Mouse (Mus musculus) urinary bladder, postnatal 36 days (tissue): Measurements from ENCODE around the gene Clmn.

Experiments used
- DNase-seq, 2 experiments: peaks; one replicate each; pipeline ENCODE4 v3.0.0; 2022; ENCODE audit warnings: low spot score in 2 of 2, mixed read lengths in 1 of 2

Gene Clmn

DNA sequence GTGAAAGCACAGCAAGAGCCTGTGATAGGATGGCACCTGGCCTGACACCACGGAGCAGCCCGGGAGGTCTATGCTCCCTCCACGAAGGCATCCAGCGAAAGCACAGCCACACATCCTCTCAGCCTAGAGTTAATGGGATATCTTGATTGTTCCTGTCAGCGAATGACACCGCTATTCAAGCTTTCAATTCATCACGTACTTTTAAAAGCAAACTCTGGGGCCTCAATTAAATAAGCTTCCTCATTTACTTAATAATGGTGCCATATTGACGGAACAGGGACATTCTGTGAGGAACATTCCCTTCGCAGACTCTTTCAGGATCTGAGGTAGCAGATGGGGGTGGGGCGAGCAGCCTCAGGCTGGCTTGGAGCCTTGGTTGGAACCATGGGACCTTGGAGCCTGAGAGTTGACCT is 14.7 kb upstream of the Clmn start:
- DNase-seq: no peak

DNA sequence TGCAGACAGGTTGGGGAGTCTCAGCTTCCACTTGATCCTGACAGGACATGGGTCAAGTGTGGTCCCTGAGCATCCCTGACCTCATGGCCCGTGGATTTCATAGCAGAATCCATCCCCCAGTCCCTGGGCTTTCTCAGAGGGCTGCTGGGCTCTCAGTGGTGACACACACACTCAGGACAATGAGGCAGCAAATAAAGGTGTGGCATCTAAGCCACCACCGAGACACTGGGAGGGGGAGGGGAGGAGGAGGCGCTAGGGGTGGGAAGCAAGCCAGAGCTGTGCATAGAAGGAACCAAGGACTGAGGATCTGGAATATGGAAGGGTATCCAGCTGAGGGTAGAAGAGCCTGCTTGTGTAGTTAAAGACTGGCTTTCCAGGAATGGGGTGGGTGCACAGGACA is 11.2 kb upstream of the Clmn start:
- DNase-seq: no peak

DNA sequence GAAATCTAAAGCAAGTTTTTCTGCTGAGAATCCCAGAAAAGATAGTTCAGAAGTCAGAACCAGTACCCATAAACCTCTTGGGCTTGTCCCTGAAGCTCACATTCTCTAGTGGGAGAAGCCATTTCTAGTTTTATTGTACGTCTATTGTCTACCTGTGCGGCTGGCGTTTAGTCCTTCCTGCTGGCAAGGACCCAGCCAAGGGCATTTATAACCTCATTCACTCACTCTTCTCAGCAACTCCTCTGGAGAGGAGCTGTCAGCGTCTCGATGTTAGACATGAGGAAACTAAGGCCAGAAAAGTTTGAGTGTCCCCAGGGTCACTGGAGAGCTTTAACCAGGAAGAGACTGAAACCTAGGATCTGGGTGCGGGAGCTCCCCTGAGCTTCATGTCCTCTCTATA is 7.1 kb upstream of the Clmn start:
- no peak for DNase-seq

DNA sequence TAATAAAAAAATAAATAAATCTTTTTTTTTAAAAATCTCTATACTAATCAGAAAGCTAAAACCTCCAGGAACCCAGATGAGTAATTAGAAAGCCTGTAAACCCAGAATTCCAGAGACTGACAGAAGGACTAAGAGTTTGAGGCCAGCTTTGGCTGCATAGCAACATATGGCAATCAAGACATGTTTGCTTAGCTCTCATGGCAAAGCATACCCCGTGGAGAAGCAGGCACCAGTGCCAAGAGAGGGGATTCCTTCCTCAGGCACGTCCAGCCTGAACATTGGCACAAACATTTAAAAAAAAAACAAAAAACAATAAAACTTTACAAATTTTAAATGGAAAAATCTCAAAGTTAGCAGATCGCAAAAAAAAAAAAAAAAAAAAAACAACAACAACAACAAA is 4.9 kb upstream of the Clmn start:
- no peak for DNase-seq

DNA sequence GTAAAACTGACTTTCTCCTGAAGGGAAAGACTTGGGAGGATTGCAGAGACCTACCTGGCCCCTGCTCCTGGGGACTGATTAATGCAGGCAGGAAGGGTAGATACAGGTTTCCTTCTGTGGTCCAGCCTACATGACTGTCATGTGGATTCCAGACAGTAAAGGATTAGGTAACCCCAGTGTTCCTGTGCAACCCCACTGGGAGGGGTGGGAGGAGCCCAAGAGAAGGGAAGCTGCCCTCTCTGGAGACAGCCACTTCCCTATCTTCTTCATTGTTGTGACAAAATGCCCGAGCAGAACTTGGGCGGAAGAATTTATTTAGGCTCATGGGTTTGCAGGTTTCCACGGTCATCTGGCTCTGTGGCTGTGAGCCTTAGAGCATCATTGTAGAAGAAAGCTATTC is 3.6 kb upstream of the Clmn start:
- DNase-seq: no peak

DNA sequence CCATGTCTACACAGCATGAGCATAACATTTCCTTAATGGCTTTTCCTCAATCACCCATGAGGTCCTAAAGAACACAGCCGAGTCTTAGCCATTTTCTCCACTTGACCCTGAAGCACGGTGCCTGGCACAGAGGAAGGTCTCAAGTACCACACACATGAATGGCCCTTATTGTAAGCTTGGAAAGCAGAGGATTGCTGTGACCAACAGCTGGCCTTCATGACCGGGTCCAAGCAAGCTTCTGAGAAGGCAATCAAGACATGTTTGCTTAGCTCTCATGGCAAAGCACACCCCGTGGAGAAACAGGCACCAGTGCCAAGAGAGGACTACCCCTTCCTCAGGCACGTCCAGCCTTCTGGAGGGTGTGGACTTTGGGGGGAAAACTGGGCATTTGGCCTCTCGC is 3.0 kb upstream of the Clmn start:
- DNase-seq: no peak

DNA sequence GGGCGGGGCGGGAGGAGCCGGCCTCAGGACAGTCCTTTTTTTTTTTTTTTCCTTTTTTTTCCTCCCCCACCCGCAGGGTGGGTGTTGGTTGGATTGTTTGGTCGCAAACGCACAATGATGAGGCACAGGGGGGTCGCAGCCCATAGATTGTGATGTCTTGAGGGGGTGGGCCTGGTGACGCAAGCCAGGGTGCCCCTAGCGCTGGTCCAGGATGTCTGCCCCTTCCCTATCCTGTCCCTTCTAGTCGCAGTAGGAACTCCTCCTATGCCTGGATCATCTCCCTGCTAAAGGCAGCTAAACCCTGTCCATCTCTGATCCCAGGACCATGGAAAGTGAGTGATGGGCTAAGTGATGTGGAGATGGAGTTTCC is 275 bp upstream of the Clmn start:
- no peak for DNase-seq

DNA sequence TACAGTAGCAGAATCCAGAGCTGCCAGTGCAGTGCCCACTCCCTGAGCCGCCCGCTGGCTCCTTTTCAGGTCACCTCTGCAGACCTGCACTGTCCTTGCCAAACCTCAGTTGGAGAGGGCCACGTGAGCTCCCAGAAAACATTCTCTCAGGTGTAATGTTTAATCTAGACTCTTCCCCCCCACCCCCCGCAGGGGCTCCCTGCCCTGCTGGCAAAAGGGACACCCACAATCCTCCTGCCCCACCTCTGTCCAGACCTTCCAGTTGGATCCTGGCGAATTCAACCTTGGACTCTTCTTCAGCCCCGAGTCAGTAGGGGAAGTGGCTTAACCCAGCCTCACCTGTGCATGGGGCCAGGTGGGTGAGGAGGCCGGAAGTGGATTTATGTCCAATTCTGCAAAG is 1.2 kb downstream of the Clmn start:
- no peak for DNase-seq

DNA sequence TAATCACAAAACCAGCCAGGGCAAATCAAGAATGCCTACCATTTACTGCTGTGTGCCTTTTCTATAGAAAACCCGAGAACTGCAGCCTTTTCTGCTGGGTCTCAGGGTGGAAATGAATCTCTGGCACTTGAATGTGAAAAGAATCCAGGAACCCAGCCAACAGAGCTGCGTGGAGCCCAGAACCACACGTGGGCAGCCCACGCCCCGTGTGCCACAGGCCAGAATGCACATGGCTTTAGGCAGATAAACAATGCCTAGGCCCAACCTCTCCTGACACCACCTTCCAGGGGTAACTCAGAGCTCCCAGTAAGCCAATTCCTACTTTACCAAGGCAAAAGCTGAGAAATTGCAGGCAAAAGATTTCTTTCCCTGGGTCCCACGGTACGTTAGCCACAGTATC is 5.7 kb downstream of the Clmn start:
- DNase-seq: no peak

DNA sequence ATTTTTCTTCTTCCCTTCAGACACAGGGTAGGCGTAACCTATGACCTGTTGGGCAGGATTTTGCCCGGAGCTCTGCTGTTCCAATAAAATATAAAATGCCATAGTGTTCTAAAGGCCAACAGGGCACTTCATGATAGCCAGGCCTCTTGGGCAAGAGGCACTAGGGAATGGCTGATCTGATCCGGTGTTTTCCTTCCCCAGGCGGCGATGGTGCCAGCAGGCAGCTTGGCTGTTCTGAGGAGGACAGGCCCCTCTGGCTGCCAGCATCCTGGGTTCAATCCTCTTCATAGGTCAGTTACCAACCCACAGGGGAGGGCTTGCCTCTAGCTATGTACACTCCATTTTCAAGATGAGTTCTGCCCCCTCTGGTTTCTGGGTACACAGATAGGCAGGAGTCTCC is 6.1 kb downstream of the Clmn start:
- DNase-seq: peak in 1 of 2 experiments; percentile 65

DNA sequence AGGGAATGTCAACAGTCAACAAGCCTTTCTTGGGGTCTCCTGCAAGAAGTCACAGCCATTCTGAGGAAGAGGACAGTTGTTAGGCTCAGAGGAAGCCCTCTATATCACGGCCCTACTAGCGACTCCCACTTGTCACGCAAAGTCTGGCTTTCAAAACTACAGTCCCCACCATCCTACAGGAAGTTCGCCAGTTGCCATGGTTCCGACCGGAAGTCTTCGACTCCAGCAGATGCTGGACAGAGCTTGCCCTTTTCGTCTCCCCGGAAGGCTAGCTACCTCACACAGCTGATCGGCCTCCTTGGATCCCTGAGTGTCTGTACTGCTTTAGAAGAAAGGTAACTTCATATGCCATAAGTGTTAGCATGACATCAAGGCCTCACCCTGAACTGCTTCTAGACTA is 7.3 kb downstream of the Clmn start:
- no peak for DNase-seq

DNA sequence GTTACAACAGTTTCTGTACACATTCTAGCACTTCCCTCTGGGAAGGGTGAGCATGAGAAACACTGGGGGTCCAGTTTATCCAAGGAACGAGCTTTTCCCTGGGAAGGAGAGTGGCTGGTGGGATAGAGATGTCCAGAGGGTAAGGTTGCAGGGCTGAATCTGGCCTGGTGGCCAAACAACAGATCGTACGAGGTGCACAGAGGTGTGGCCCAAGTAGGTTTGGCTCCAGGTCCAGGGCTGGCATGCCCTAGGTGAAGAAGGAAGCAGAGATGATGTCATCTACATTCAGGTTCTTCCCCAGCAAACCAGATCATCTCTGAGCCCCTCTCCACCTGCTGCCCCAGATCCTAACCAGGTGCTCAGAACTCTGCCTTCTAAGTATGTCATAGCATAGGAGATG is 8.3 kb downstream of the Clmn start:
- no peak for DNase-seq

DNA sequence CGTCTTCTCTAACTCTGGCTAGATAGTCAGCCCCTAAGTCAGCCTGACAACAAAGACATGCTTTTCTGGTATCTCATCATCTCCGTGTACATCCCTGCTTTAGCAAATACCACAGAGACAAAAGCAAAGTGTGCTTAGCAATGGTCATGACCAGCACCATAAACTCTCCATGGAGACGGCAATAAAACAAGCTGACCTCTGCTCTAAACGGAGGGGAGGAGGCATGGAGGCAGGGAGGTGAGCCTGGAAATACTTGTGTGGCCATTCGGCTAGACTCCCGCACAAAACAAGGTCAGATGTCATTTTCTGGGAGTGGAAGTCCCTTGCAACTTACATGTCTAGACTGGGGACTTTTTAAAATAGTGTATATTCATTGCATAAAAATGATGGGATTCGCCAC is 9.3 kb downstream of the Clmn start:
- DNase-seq: no peak

DNA sequence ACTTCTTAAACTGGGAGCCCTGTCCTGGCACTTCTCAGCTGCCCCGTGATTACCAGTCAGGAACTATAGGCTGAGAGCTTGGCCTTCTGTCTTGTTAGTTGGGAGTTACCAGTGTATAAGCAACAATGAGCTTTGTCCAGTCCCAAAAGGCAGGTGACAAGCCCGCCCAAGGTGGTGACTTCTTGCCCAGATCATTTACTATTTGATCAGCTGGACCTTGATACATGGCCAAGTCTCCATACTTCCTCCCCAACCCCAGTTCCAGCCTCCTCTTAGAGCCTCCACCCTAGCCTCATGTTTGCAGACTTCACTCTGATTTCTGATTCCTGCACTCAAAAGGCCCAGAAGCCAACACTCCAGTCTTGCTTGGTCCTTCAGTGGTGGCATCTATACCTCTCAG is 10.1 kb downstream of the Clmn start:
- DNase-seq: no peak

DNA sequence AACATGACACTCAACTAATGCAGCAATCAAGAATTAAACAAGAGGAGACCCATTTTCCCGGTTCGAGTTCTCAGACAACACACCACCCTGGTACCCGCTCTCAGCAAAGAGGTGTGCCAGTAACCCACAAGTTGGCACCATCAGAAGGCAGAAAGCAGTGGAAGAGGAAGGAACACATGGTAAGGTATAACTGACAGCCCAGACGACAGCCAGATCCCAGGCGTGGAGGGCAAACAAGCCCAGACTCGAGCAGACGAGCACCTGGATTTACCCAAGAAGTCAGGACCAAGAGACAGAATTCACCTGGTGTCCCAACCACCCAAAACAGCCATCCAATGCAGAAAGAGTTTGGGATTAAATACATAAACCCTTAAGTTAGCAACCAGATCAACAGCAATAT is 11.5 kb downstream of the Clmn start:
- DNase-seq: no peak

DNA sequence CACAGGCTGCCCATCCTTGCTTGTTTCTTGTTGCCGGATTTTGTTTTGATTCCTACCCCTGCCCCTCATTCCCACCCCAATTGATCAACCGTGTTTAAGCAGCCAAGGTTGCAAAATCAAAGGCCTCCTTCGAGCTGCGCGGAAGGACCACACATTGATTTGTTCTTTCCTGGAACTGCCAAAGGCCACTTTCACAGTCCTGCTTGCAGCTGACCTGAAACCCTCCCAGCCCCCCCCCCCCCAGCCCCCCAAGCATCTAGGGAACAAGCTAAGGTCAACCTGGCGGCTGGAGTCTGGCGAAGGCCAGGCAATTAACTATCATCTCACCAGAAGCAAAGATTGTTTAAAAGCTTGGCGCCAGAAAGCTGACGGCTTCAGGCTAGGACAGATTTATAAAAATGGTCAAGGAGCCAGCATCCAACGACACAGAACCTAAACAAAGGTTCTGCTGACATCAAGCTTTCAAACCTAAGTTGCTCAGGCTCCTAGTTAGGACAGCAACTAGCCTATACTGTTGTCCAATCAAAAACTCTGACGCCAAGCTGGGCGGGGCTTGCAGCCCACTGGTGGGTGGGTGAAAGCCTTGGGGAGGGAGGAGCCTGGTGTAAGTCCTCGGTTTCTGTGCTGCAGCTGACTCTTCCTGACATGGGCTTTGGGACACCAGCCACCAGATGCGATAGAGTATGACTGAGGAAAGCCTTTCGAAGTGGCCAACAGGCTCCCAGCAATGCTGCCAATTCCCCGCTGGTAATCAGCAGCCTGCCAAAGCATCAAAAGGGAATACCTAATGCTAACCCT is 13.0 kb downstream of the Clmn start:
- DNase-seq: peak in 1 of 2 experiments; percentile 65

DNA sequence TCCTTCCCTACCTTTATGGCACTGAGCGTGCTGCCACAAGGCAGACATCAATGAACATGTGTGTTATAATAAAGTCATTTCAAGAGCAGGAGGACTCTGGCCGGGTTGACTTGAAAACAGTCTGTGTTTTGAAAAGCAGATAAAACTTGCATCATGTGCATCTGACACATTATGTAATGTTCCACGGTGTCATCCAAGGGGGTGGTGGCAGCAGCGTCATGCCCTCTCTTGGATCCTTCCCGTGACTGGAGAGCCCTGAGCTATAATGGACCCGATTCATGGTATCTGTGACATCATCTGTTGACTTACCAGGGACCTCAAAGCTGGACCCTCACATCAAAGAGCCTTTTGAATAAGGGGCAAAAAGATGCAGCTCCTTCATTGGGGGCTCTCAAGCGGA is 14.8 kb downstream of the Clmn start:
- no peak for DNase-seq

DNA sequence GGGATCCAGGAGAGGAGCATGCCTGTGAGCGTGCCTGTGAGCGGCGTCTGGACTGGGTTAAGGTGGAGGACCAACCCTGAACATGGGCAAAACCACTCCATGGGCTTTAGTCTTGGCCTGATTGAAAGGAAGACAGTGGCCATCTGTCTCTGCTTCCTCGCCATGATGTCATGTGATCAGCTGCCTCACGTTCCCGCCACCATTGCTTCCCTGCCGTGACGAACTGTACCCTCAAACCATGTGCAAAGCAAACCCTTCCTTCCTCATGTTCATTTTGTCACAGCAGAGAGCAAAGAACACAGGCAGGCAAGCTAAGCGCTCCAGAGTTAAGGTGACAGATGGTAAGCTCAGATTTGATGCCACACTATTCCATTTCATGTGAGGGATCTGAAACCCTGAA is 16.2 kb downstream of the Clmn start:
- DNase-seq: no peak

DNA sequence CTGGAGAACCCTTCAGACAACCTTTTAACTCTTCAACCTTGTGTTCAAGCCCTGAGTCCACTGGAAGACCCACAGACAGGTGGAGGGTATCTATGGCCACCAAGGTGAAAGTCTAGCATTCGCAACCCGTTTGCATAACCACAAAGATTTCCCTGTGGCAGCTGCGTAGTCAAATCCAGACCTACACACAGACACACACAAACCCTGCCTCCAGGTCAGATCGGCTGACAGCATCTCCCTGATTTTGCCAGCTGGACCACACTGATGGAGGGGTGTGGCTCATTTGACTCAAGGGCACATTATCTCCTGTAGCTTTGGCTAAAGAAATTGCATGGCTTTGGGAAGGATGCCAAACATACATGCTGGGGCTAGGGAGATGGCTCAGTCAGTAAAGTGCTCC is 17.6 kb downstream of the Clmn start:
- DNase-seq: no peak

DNA sequence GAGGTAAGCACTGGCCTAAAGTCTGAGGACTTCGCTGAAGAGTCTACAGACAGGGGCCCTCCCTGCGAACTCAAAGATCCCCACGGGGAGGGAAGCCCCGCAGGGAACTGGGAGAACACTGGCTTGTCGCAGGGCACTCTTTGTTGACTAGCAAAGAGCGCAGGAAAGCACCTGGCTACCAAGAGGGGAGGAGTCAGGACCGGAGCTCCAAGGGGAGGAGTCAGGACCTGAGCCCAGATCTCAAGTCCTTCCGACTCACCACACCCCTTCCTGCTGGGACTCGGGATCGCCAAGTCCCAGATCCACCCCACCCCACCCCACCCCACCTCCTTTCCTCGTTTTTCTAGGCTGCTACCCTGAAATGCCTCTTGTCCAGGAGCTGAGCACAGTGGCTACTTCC is 19.2 kb downstream of the Clmn start:
- peak in 1 of 2 experiments; percentile 62 for DNase-seq

DNA sequence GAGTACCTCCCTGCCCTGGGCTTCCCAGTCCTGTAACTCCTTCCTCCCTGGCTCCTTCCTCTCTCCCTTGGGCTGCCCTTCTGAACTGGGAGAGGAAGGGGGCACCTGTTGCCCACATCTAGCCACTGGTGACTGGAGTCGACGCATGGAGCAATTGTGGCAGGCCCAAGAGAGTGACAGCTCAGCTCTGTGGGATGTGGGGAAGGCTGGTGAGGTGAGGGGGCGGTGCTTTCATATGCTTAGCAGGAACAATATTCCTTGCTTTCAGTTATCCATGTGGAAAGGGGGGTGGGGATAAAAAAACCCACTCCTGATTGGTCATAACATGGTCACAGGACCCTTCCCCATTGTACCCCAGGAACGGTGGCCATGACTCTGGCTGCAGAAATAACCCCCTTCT is 19.9 kb downstream of the Clmn start:
- no peak for DNase-seq

DNA sequence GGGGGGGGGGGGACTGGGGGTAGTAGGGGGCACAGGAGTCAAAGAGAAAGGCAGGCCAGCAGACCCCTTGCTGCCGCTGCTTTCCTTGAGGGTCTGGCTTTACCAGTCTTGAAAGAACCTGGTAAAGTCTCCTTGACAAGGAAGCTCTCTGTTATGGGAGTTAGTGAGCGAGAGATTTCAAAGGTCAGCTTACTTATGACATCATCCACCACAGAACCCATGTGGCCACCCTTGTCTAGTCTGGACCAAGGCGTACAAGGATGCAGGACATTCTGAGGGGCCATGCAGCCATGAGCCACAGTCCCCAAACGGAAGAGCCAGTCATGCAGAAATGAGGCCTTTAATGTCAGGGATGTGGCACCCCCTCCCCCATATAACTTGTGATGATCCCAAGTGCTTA is 20.6 kb downstream of the Clmn start:
- DNase-seq: no peak

DNA sequence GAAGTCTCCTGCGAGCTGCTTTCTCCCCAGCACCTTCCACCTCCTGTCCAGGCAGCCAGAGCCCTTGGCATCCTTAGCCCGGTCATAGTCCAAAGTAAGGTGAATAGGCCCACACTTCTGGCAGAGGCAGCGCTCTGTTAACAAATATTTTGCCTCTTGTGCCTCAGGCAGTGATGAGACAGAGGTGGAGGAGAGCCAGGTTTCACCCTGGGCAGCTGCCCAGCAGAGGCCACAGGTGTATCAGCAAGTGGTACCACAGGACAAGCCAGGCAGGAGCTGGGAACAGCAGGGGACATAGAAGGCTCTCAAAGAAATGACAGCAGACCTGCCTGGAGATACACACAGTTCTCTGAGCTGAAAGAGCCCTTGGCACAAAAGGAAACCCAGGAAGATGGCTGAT is 23.6 kb downstream of the Clmn start:
- DNase-seq: no peak

DNA sequence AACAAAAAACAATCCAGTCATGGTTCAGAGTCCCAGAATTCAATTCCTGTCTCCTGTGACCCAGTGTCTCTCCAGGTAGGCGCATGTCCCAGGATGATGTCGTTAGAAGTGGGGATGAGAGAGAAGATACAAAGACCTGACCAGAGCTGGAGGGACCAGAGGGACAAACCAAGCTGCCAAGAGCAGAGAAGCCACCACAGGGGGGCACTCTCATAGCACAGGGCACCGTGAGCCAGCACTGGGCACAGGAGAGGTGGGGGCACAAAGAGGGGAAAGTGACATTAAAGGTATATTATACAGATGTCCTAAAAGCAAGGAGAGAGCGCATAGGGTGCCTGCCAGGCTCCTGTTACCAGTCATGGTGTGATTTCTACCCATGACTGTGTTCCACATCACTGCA is 25.9 kb downstream of the Clmn start:
- DNase-seq: no peak
